Mouse (Mus musculus) frontal cortex, postnatal 25 days (tissue): Measurements from ENCODE around the gene Smco1.
"Not testable (repeated sequence)": the region's sequence is repeated elsewhere in the genome, so short reads cannot be mapped to it uniquely, and the experiment has no call there.

Source experiments
- DNase-seq, 2 experiments: peaks; one replicate each; pipeline ENCODE4 v3.0.0; 2022; ENCODE audit warnings: low spot score in 2 of 2

The Smco1 gene

GRCm38 (mm10) chr16:32271291-32271690 lies at the start of gene Smco1:
Gene Smco1 (plus strand): TSS chr16:32271468.
- DNase-seq, result no peak

DNA sequence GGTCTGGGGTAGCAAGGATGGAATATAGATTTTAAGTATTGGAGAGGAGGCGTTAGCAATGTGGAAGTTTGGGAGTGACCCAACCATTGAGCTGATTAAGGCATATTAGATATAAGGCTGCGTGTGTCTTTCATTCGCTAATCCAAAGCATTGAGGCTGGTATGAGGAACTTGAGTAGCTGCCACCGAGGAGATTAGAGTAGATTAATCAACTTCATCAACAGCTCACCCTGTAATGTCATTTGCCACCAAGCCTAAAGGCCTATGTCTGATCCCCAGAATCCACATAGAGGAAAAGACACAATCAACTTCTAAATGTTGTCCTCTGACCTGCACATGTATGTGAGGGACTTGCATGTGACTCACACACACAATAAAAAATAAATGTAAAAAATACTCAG lies 49.5 kb upstream of the Smco1 start:
- no peak for DNase-seq

DNA sequence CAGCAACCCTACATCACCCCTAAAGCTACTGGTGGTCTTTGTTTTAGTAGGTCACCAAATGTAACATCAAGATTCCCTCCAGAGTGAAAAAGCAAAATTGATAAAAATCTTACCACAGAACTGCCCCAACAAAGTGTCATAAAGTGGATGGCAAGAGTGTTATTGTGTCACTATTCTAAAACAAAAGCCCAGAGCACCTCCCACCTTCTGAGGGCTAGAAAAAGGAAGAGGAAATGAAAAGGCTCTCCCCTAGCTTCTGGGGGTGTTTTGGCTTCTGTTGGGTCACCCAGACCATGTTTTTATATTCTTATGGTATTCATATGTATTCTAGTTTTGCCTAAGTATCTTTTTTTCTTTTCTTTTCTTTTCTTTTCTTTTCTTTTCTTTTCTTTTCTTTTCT lies 48.9 kb upstream of the Smco1 start:
- no peak for DNase-seq

GRCm38 (mm10) chr16:32232050-32232449 lies 39.2 kb upstream of the Smco1 start:
- DNase-seq, result not testable (repeated sequence)

- DNase-seq, result no peak
Observed at GRCm38 (mm10) chr16:32237930-32238680, 33.2 kb upstream of the Smco1 start.

DNA sequence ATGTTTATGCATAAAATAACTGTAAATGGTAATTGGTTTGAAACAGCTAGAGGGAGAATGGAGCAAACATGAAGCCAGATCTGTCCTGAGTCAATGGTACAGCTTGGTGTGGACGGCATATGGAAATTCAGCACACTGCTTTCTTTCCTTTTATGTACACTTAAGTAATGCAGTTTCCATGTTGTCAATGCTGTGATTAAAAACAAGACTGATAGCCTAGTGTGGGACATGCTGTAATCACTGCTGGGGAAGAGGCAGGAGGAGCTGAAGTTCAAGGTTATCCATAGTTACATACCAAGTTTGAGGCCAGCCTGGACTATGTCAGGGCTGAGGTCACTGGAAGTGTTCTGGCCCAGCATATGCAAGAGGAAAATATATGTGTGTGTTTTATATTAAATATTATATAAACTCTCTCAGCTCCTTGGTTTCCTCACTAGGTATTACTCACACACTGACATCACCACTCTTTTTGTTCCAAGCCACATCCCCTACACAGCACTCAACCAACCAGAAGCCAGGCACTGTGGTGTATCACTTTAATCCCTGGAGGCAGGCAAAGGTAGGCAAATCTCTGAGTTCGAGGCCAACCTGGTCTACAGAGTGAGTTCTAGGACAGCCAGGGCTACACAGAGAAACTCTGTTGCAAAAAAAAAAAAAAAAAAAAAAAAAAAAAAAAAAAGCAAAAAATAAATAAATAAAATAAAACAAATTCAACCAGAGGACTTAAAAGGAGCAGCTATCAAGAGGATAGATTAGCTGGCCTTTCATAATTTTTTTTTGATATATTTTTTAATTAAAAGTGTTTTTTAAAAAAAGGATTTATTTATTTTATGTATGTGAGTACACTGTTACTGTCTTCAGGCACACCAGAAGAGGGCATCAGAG lies 31.6 kb upstream of the Smco1 start:
- DNase-seq, result no peak

DNA sequence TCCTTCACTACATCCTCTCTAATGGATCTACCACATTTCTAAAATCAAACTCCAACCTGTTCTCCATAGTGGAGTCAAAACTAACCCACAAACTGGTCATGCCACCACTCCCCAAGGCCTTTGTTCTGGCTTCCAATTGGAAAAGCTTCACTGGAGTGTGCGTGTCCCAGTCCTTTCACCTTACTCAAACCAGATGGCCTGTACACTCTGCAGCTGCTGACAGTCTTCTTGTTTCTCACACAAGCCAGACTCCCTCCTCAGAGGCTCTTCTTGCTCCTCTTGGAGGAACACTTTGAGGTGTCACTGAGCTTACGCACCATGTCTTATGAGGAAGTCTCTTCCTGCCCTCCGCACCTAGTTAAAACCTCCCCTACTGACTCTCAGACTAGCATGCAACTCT lies 27.4 kb upstream of the Smco1 start:
- no peak for DNase-seq

DNA sequence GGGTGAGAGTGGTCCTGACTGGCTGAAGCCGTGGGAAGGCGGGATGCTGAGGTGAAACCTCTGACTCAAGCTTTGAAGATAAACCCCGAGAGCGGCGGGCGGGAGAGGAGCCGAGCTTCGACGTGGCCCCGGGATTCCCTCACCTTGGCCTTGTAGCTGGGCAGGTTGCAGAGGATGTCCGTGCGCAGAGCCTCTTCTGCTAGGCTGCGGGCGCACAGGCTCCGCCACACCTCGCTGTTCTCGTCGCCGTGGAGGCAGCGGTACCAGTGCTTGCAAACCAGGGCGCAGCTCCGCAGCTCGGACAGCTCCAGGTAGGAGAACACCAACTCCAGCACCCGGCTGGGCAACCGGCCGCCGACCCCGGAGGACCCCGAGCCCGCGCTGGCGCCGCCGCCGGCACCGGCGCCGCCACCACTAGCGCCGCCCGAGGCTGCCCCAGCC lies 24.9 kb upstream of the Smco1 start:
- DNase-seq, result peak; percentile 37 to 47

GRCm38 (mm10) chr16:32246952-32247370 lies 24.3 kb upstream of the Smco1 start, which contains the start of the genes Fbxo45 and Wdr53:
Gene Fbxo45 (minus strand): TSS chr16:32247158.
Gene Wdr53 (plus strand): TSS chr16:32247227.
- peak; percentile 97 for DNase-seq

DNA sequence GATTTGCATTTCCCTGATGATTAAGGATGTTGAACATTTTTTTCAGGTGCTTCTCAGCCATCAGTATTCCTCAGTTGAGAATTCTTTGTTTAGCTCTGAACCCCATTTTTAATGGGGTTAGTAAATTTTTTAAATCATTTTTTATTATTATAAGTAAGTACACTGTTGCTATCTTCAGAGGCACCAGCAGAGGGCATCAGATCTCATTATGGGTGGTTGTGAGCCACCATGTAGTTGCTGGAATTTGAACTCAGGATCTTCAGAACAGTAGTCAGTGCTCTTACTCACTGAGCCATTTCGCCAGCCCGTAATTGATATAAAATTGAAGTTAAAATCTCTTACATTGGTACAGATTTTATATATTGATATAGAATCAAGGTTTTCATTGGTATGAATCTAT lies 7.0 kb upstream of the Smco1 start:
- DNase-seq, result not testable (repeated sequence)

GRCm38 (mm10) chr16:32273338-32273737 lies 2.1 kb downstream of the Smco1 start:
- DNase-seq, result no peak

GRCm38 (mm10) chr16:32275041-32275440 lies 3.8 kb downstream of the Smco1 start:
- no peak for DNase-seq

GRCm38 (mm10) chr16:32275830-32276229 lies 4.6 kb downstream of the Smco1 start:
- DNase-seq, result no peak

DNA sequence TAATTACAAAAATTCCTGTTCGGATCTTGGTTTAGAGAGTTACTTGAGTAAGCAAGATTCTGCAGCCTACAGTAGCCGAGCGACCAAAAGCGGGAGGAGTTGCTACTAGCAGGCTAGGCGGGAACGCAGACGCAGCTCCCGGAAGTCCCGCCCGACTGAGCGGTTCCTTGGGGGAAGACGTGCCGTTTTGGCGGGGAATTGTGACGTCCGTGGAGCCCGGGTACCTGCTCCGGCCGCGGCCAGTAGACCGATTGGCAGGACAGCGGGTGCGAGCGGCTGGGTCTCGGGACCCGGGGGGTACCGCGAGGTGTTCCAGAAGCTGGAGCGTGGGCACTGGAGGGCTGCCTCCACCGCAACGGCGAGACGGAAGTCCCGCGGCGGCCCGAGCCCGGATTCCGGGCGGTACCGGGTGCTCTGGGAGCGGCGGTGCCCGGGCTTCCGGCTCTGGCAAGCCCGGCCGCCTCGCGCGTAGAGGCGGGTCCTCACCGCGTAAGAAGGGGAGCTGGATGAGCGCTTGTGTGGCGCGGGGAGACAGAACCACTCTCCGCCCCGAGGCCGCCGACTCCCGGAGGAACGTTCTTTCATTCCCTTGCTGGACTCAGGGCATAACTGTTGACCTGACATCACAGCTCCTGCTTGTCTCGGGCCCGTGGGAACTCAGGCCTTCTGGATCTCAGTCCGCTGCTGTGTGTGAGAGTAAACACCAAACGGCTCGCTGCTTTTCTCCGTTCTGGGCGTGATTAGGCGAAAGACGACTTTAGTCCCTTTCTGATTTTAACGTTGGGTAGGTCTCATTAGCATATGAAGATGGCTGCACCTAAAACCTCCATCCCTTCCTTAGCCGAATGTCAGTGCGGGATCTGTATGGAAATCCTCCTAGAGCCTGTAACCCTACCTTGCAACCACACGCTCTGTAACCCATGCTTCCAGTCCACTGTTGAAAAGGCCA lies 6.3 kb downstream of the Smco1 start, which contains the start of gene Rnf168:
Gene Rnf168, plus strand, starts transcription at position 152 of the 949 bp plus-strand sequence.
- DNase-seq, result peak; percentile 76 to 85

GRCm38 (mm10) chr16:32278396-32278795 lies 7.1 kb downstream of the Smco1 start:
- DNase-seq, result no peak

DNA sequence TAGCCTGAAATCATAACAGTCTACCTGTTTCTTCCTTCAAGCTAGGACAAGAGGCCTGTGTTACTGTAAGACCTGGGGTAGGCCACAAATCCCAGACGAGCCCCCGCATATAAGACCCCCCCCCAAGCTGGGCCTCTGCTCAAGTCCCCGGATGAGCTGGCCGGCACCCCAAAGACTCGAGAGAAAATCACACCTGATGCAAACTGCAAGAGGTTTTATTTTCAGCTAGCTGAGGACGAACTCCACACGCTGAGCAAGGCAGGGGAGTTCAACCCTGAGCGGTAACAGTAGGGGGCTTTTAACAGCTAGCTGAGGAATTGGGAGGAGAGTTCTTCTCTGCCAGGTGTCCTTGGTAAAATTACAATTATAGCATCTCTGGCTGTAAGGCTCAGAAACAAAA lies 8.9 kb downstream of the Smco1 start:
- no peak for DNase-seq

DNA sequence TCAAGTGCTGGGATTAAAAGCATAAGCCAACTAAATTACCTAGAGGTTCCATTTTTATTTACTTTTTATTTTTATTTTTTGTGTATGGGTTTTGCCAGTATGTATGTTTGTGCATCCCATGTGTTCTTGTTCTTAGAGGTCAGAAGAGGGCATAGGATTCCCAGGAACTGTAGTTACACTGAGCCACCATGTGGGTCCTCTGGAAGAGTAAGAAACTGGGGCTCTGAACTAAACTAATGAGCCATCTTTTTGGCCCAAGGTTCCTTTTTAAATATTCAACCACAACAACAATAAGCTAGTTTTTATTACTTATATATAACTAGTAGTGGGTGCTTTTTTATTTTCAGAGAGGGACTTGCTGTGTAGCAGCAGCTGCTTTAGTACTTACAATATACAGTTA lies 11.3 kb downstream of the Smco1 start:
- DNase-seq, result no peak

DNA sequence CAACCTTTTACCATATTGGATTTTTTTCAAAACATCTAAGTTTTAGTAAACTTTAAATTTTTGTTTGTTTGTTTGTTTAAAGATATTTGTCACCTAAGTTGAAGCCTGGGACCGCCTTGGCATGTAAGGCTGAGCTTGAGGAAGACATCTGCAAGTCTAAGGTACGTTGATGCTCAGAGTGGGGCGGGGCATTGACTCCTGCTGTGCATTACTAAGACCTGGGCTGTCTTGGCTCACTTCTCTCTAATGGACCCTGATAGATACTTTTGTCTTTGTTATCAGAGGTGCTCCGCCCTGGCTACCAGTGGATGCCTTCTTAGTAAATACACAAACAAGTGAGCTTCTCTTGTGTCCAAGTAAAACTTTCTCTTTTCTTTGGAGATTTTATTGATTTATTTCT lies 20.6 kb downstream of the Smco1 start:
- DNase-seq, result no peak

DNA sequence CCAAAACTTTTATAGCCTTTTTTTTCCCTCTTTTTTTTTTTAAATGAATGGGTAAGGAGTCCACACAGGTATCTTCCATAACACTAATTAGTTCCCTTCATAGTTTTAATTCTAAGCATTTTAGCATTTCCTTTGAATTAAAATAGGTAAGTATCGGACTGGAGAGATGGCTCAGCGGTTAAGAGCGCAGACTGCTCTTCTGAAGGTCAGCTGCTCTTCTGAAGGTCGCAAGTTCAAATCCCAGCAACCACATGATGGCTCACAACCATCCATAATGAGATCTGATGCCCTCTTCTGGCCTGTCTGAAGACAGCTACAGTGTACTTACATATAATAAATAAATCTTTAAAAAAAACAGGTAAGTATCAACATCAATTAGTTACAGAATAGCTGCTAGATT lies 28.3 kb downstream of the Smco1 start:
- not testable (repeated sequence) for DNase-seq

DNA sequence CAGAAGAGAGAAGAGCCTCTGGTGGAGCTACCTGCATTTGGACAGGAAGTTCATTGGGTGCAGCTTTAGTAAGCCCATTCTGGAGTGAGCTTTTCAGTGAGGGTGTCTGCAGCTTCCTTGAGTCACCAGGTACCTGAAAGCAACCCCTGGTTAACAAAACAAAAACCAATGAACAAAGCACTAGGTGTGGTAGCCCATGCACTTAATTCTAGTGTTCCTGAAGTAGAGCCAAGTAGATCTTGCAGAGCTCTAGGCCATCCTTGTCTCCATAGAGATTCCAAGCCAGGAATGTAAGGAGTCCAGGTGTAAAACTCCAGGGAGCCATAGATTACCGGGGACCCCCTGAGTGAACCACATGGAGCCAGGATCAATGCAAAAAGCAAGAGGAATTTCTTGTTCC lies 31.8 kb downstream of the Smco1 start:
- DNase-seq, result no peak

- DNase-seq, result no peak
Observed at GRCm38 (mm10) chr16:32303886-32304285, 32.6 kb downstream of the Smco1 start.
